Mouse (Mus musculus) G1E (cell line): ENCODE data around the gene Slc10a4.

Experiments
- CTCF ChIP-seq: IDR thresholded peaks from 2 replicates; pipeline ENCODE4 v1.5.1; 2012; ENCODE audit warnings: low read depth, low read length, inconsistent platforms, mixed read lengths
- GATA1 ChIP-seq: IDR thresholded peaks from 2 replicates; pipeline ENCODE4 v1.6.1; 2012; ENCODE audit warnings: borderline replicate concordance, low read length, inconsistent platforms, mixed read lengths
- GATA2 ChIP-seq: IDR thresholded peaks from 2 replicates; pipeline ENCODE4 v1.6.1; 2012; ENCODE audit warnings: low read depth, low read length, inconsistent platforms, borderline replicate concordance
- POLR2AphosphoS5 ChIP-seq: IDR thresholded peaks from 2 replicates; pipeline ENCODE4 v1.6.1; 2012; ENCODE audit warnings: low read depth, low read length, inconsistent platforms; ENCODE audit not compliant: insufficient replicate concordance
- TAL1 ChIP-seq: conservative IDR thresholded peaks from 2 replicates; pipeline ENCODE4 v1.6.1; 2012; ENCODE audit warnings: low read depth, low read length, inconsistent platforms, mixed read lengths

DNA sequence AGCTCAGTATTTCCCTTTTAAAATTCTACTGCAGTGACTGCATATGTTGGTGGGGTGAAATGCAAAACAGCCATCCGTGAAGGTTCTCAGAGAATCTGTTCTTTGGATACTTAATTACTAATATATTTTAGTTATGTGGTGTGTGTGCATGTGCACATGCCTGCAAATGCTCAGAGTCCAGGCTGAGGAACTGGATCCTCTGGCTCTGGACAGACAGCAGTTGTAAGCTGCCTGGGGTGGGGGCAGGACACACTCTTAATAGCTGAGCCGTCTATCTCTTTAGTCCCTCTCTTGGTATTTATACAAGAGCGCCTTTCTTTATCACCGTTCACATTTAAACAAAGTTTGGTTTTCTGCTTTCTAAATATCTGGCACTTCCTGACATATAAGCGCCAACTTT lies 50.3 kb downstream of the Slc10a4 start:
- no peak for TF ChIP-seq TAL1
- no peak for TF ChIP-seq CTCF
- TF ChIP-seq GATA1, result no peak
- no peak for TF ChIP-seq POLR2AphosphoS5
- TF ChIP-seq GATA2, result no peak
